Mouse (Mus musculus): Measurements from ENCODE around the gene Sparc. TPM values are rescaled to one million over a fixed set of nuclear protein-coding genes. Genes with fewer than 3 reads are reported as not detected.
A peak's percentile ranks its signal among the peaks of the same experiment; 100 is the strongest.

Sparc gene
- total and polyA plus RNA-seq, 2 experiments from 2014 or later = 264 to 510 TPM

GRCm38 (mm10) chr11:55380908-55381307 lies 42.1 kb downstream of the Sparc start:
- Histone ChIP-seq H3K9ac (no peak overlapping the region), H3K9me3 (ENCODE audit: low read length) (no peaks in the 10 kb centered on the region), H3K27me3 (ENCODE audit: insufficient read depth, low read length) (no peaks in the 10 kb centered on the region), H3K36me3 (ENCODE audit: insufficient read depth) (no peaks in the 10 kb centered on the region), H3K4me1 (ENCODE audit: insufficient read depth) (no peaks in the 10 kb centered on the region), H3K4me3 (ENCODE audit: low read depth, low read length) (no peak overlapping the region), H3K27ac (ENCODE audit: low read depth, low read length) (no peak overlapping the region), H3K4me2 (ENCODE audit: low read depth) (no peak overlapping the region)
- no peak for ATAC-seq
- DNase-seq = no peak
- no peak for TF ChIP-seq CTCF (IDR thresholded peaks at IDR 0.05; ENCODE audit: low read depth)
- WGBS = 59% methylated on average over 6 of the region's 6 CpGs

GRCm38 (mm10) chr11:55378371-55378770 lies 44.6 kb downstream of the Sparc start:
- no peak for TF ChIP-seq CTCF (IDR thresholded peaks at IDR 0.05; ENCODE audit: low read depth)
- ATAC-seq = peak; percentile 93
- H3K36me3 ChIP-seq (ENCODE audit: insufficient read depth) = no peaks in the 10 kb centered on the region
- H3K9me3 ChIP-seq (ENCODE audit: low read length) = no peaks in the 10 kb centered on the region
- 38% methylated on average over 5 of the region's 5 CpGs for WGBS
- H3K4me3 ChIP-seq (ENCODE audit: low read depth, low read length) = no peak overlapping the region
- H3K4me1 ChIP-seq (ENCODE audit: insufficient read depth) = no peaks in the 10 kb centered on the region
- no peak overlapping the region for H3K9ac ChIP-seq
- peak; percentile 70 for DNase-seq
- no peak overlapping the region for H3K4me2 ChIP-seq (ENCODE audit: low read depth)
- H3K27me3 ChIP-seq (ENCODE audit: insufficient read depth, low read length) = no peaks in the 10 kb centered on the region
- H3K27ac ChIP-seq (ENCODE audit: low read depth, low read length) = no peak overlapping the region

GRCm38 (mm10) chr11:55373838-55374237 lies 49.1 kb downstream of the Sparc start:
- Histone ChIP-seq H3K27me3 (ENCODE audit: insufficient read depth, low read length) (no peaks in the 10 kb centered on the region), H3K9me3 (ENCODE audit: low read length) (no peaks in the 10 kb centered on the region), H3K27ac (ENCODE audit: low read depth, low read length) (no peak overlapping the region), H3K4me1 (ENCODE audit: insufficient read depth) (no peaks in the 10 kb centered on the region), H3K4me2 (ENCODE audit: low read depth) (no peak overlapping the region), H3K4me3 (ENCODE audit: low read depth, low read length) (no peak overlapping the region), H3K9ac (no peak overlapping the region), H3K36me3 (ENCODE audit: insufficient read depth) (no peaks in the 10 kb centered on the region)
- ATAC-seq (no peak), DNase-seq (no peak)
- 52% methylated on average over 6 of the region's 6 CpGs for WGBS
- peak; percentile 20; the same call in 1 of the 2 replicates for TF ChIP-seq CTCF (IDR thresholded peaks at IDR 0.05; ENCODE audit: low read depth)

- WGBS = 89% methylated on average over 12 of the region's 12 CpGs
- H3K9ac ChIP-seq = no peak overlapping the region
- H3K4me2 ChIP-seq (ENCODE audit: low read depth) = no peak overlapping the region
- no peaks in the 10 kb centered on the region for H3K36me3 ChIP-seq (ENCODE audit: insufficient read depth)
- TF ChIP-seq CTCF (IDR thresholded peaks at IDR 0.05; ENCODE audit: low read depth) = no peak
- ATAC-seq (no peak), DNase-seq (no peak)
- H3K27me3 ChIP-seq (ENCODE audit: insufficient read depth, low read length) = no peaks in the 10 kb centered on the region
- no peaks in the 10 kb centered on the region for H3K4me1 ChIP-seq (ENCODE audit: insufficient read depth)
- no peak overlapping the region for H3K4me3 ChIP-seq (ENCODE audit: low read depth, low read length)
- H3K27ac ChIP-seq (ENCODE audit: low read depth, low read length) = no peak overlapping the region
- H3K9me3 ChIP-seq (ENCODE audit: low read length) = no peaks in the 10 kb centered on the region
Observed at GRCm38 (mm10) chr11:55373373-55373772, 49.6 kb downstream of the Sparc start.

GRCm38 (mm10) chr11:55372001-55372400 lies 51.0 kb downstream of the Sparc start:
- Histone ChIP-seq H3K9ac (no peak overlapping the region), H3K27ac (ENCODE audit: low read depth, low read length) (no peak overlapping the region), H3K4me1 (ENCODE audit: insufficient read depth) (no peaks in the 10 kb centered on the region), H3K4me2 (ENCODE audit: low read depth) (no peak overlapping the region), H3K9me3 (ENCODE audit: low read length) (no peaks in the 10 kb centered on the region), H3K27me3 (ENCODE audit: insufficient read depth, low read length) (no peaks in the 10 kb centered on the region), H3K4me3 (ENCODE audit: low read depth, low read length) (no peak overlapping the region), H3K36me3 (ENCODE audit: insufficient read depth) (no peaks in the 10 kb centered on the region)
- DNase-seq (no peak), ATAC-seq (no peak)
- no peak for TF ChIP-seq CTCF (IDR thresholded peaks at IDR 0.05; ENCODE audit: low read depth)
- 32% methylated on average over 6 of the region's 6 CpGs for WGBS

- ATAC-seq (no peak), DNase-seq (no peak)
- TF ChIP-seq CTCF (IDR thresholded peaks at IDR 0.05; ENCODE audit: low read depth) = no peak
- no peak overlapping the region for H3K4me3 ChIP-seq (ENCODE audit: low read depth, low read length)
- no peaks in the 10 kb centered on the region for H3K36me3 ChIP-seq (ENCODE audit: insufficient read depth)
- H3K27ac ChIP-seq (ENCODE audit: low read depth, low read length) = no peak overlapping the region
- 51% methylated on average over 6 of the region's 6 CpGs for WGBS
- no peaks in the 10 kb centered on the region for H3K27me3 ChIP-seq (ENCODE audit: insufficient read depth, low read length)
- H3K9me3 ChIP-seq (ENCODE audit: low read length) = no peaks in the 10 kb centered on the region
- H3K9ac ChIP-seq = no peak overlapping the region
- no peak overlapping the region for H3K4me2 ChIP-seq (ENCODE audit: low read depth)
- H3K4me1 ChIP-seq (ENCODE audit: insufficient read depth) = no peaks in the 10 kb centered on the region
Observed at GRCm38 (mm10) chr11:55369093-55369471, 53.9 kb downstream of the Sparc start.

- no peaks in the 10 kb centered on the region for H3K9me3 ChIP-seq (ENCODE audit: low read length)
- DNase-seq = no peak
- ATAC-seq = no peak
- WGBS = 69% methylated on average over 4 of the region's 4 CpGs
- no peak overlapping the region for H3K4me3 ChIP-seq (ENCODE audit: low read depth, low read length)
- H3K27me3 ChIP-seq (ENCODE audit: insufficient read depth, low read length) = no peaks in the 10 kb centered on the region
- H3K36me3 ChIP-seq (ENCODE audit: insufficient read depth) = no peaks in the 10 kb centered on the region
- H3K4me2 ChIP-seq (ENCODE audit: low read depth) = no peak overlapping the region
- no peak overlapping the region for H3K27ac ChIP-seq (ENCODE audit: low read depth, low read length)
- no peaks in the 10 kb centered on the region for H3K4me1 ChIP-seq (ENCODE audit: insufficient read depth)
- TF ChIP-seq CTCF (IDR thresholded peaks at IDR 0.05; ENCODE audit: low read depth) = no peak
- no peak overlapping the region for H3K9ac ChIP-seq
Observed at GRCm38 (mm10) chr11:55368388-55369092, 54.4 kb downstream of the Sparc start.

All from forebrain, postnatal 0 days (tissue).